Mouse (Mus musculus): ENCODE data around the gene Adss. TPM values are rescaled to one million over a fixed set of nuclear protein-coding genes. Genes with fewer than 3 reads are reported as not detected.

The Adss gene
- polyA plus RNA-seq, 1 experiment from 2014 or later = 83.8 TPM

GRCm38 (mm10) chr1:177794866-177795265 lies 1.4 kb downstream of the Adss start:
- no peak for DNase-seq (ENCODE audit: low spot score)
- peak overlapping the region; percentile 73 for H3K4me2 ChIP-seq (ENCODE audit: low read depth, low read length)
- peak overlapping the region; percentile 80 for H3K4me3 ChIP-seq (ENCODE audit: low read depth, low read length)
- 11% methylated on average over 8 of the region's 8 CpGs for WGBS
- H3K36me3 ChIP-seq (replicated peaks; ENCODE audit: control insufficient read depth, insufficient read depth, low read depth, low read length) = no peaks in the 10 kb centered on the region
- H3K9ac ChIP-seq (replicated peaks; ENCODE audit: low read length) = peak overlapping the region; percentile 57
- no peak for ATAC-seq (replicated peaks; ENCODE audit: insufficient number of reproducible peaks, low FRiP score, low TSS enrichment, low read depth)
- no peaks in the 10 kb centered on the region for H3K4me1 ChIP-seq (ENCODE audit: control insufficient read depth, insufficient read depth, low read length)
- no peak overlapping the region for H3K27ac ChIP-seq (replicated peaks; ENCODE audit: low read depth, low read length)
- no peaks in the 10 kb centered on the region for H3K9me3 ChIP-seq (replicated peaks; ENCODE audit: control insufficient read depth, low read length)
- H3K27me3 ChIP-seq (ENCODE audit: control insufficient read depth, insufficient read depth, low read length) = no peaks in the 10 kb centered on the region

GRCm38 (mm10) chr1:177792835-177793234 lies 3.5 kb downstream of the Adss start:
- WGBS = 85% methylated on average over 3 of the region's 3 CpGs
- H3K9me3 ChIP-seq (replicated peaks; ENCODE audit: control insufficient read depth, low read length) = no peaks in the 10 kb centered on the region
- ATAC-seq (replicated peaks; ENCODE audit: insufficient number of reproducible peaks, low FRiP score, low TSS enrichment, low read depth) (no peak), DNase-seq (ENCODE audit: low spot score) (no peak)
- H3K4me2 ChIP-seq (ENCODE audit: low read depth, low read length) = no peak overlapping the region
- H3K27me3 ChIP-seq (ENCODE audit: control insufficient read depth, insufficient read depth, low read length) = no peaks in the 10 kb centered on the region
- no peak overlapping the region for H3K27ac ChIP-seq (replicated peaks; ENCODE audit: low read depth, low read length)
- no peaks in the 10 kb centered on the region for H3K36me3 ChIP-seq (replicated peaks; ENCODE audit: control insufficient read depth, insufficient read depth, low read depth, low read length)
- H3K9ac ChIP-seq (replicated peaks; ENCODE audit: low read length) = no peak overlapping the region
- no peaks in the 10 kb centered on the region for H3K4me1 ChIP-seq (ENCODE audit: control insufficient read depth, insufficient read depth, low read length)
- no peak overlapping the region for H3K4me3 ChIP-seq (ENCODE audit: low read depth, low read length)

GRCm38 (mm10) chr1:177777397-177777796 lies 18.9 kb downstream of the Adss start:
- no peak for DNase-seq (ENCODE audit: low spot score)
- Histone ChIP-seq H3K9ac (replicated peaks; ENCODE audit: low read length) (no peak overlapping the region), H3K27me3 (ENCODE audit: control insufficient read depth, insufficient read depth, low read length) (no peaks in the 10 kb centered on the region), H3K27ac (replicated peaks; ENCODE audit: low read depth, low read length) (no peak overlapping the region), H3K36me3 (replicated peaks; ENCODE audit: control insufficient read depth, insufficient read depth, low read depth, low read length) (no peaks in the 10 kb centered on the region; the same call in 1 of the 2 replicates), H3K4me1 (ENCODE audit: control insufficient read depth, insufficient read depth, low read length) (no peaks in the 10 kb centered on the region), H3K4me3 (ENCODE audit: low read depth, low read length) (no peak overlapping the region), H3K9me3 (replicated peaks; ENCODE audit: control insufficient read depth, low read length) (no peaks in the 10 kb centered on the region), H3K4me2 (ENCODE audit: low read depth, low read length) (no peak overlapping the region)
- 86% methylated on average over 2 of the region's 2 CpGs for whole genome bisulfite sequencing
- ATAC-seq (replicated peaks; ENCODE audit: insufficient number of reproducible peaks, low FRiP score, low TSS enrichment, low read depth) = no peak

GRCm38 (mm10) chr1:177768931-177769330 lies 27.4 kb downstream of the Adss start:
- Histone ChIP-seq H3K27me3 (ENCODE audit: control insufficient read depth, insufficient read depth, low read length) (no peaks in the 10 kb centered on the region), H3K36me3 (replicated peaks; ENCODE audit: control insufficient read depth, insufficient read depth, low read depth, low read length) (peaks cover 4% of the 10 kb centered on the region), H3K27ac (replicated peaks; ENCODE audit: low read depth, low read length) (no peak overlapping the region), H3K4me2 (ENCODE audit: low read depth, low read length) (no peak overlapping the region), H3K9ac (replicated peaks; ENCODE audit: low read length) (no peak overlapping the region), H3K9me3 (replicated peaks; ENCODE audit: control insufficient read depth, low read length) (no peaks in the 10 kb centered on the region), H3K4me3 (ENCODE audit: low read depth, low read length) (no peak overlapping the region), H3K4me1 (ENCODE audit: control insufficient read depth, insufficient read depth, low read length) (no peaks in the 10 kb centered on the region)
- no peak for DNase-seq (ENCODE audit: low spot score)
- ATAC-seq (replicated peaks; ENCODE audit: insufficient number of reproducible peaks, low FRiP score, low TSS enrichment, low read depth) = no peak

GRCm38 (mm10) chr1:177757249-177757648 lies 39.1 kb downstream of the Adss start:
- H3K9me3 ChIP-seq (replicated peaks; ENCODE audit: control insufficient read depth, low read length) = no peaks in the 10 kb centered on the region
- peak; percentile 78 for DNase-seq (ENCODE audit: low spot score)
- H3K27ac ChIP-seq (replicated peaks; ENCODE audit: low read depth, low read length) = no peak overlapping the region
- no peaks in the 10 kb centered on the region for H3K36me3 ChIP-seq (replicated peaks; ENCODE audit: control insufficient read depth, insufficient read depth, low read depth, low read length)
- H3K27me3 ChIP-seq (ENCODE audit: control insufficient read depth, insufficient read depth, low read length) = no peaks in the 10 kb centered on the region
- no peak overlapping the region for H3K9ac ChIP-seq (replicated peaks; ENCODE audit: low read length)
- WGBS = 39% methylated on average over 5 of the region's 5 CpGs
- ATAC-seq (replicated peaks; ENCODE audit: insufficient number of reproducible peaks, low FRiP score, low TSS enrichment, low read depth) = no peak
- H3K4me3 ChIP-seq (ENCODE audit: low read depth, low read length) = no peak overlapping the region
- H3K4me2 ChIP-seq (ENCODE audit: low read depth, low read length) = no peak overlapping the region
- H3K4me1 ChIP-seq (ENCODE audit: control insufficient read depth, insufficient read depth, low read length) = no peaks in the 10 kb centered on the region

GRCm38 (mm10) chr1:177753496-177753895 lies 42.8 kb downstream of the Adss start:
- no peak for ATAC-seq (replicated peaks; ENCODE audit: insufficient number of reproducible peaks, low FRiP score, low TSS enrichment, low read depth)
- Histone ChIP-seq H3K4me1 (ENCODE audit: control insufficient read depth, insufficient read depth, low read length) (no peaks in the 10 kb centered on the region), H3K4me2 (ENCODE audit: low read depth, low read length) (no peak overlapping the region), H3K4me3 (ENCODE audit: low read depth, low read length) (no peak overlapping the region), H3K27me3 (ENCODE audit: control insufficient read depth, insufficient read depth, low read length) (no peaks in the 10 kb centered on the region), H3K36me3 (replicated peaks; ENCODE audit: control insufficient read depth, insufficient read depth, low read depth, low read length) (no peaks in the 10 kb centered on the region), H3K27ac (replicated peaks; ENCODE audit: low read depth, low read length) (no peak overlapping the region), H3K9ac (replicated peaks; ENCODE audit: low read length) (no peak overlapping the region), H3K9me3 (replicated peaks; ENCODE audit: control insufficient read depth, low read length) (no peaks in the 10 kb centered on the region)
- DNase-seq (ENCODE audit: low spot score) = no peak
- WGBS = 36% methylated on average over 1 of the region's 1 CpGs

GRCm38 (mm10) chr1:177747869-177748540 lies 48.3 kb downstream of the Adss start:
- H3K9me3 ChIP-seq (replicated peaks; ENCODE audit: control insufficient read depth, low read length) = no peaks in the 10 kb centered on the region
- H3K4me3 ChIP-seq (ENCODE audit: low read depth, low read length) = no peak overlapping the region
- H3K27ac ChIP-seq (replicated peaks; ENCODE audit: low read depth, low read length) = no peak overlapping the region
- 92% methylated on average over 6 of the region's 6 CpGs for WGBS
- no peaks in the 10 kb centered on the region for H3K4me1 ChIP-seq (ENCODE audit: control insufficient read depth, insufficient read depth, low read length)
- H3K9ac ChIP-seq (replicated peaks; ENCODE audit: low read length) = no peak overlapping the region
- no peak for ATAC-seq (replicated peaks; ENCODE audit: insufficient number of reproducible peaks, low FRiP score, low TSS enrichment, low read depth)
- no peaks in the 10 kb centered on the region for H3K27me3 ChIP-seq (ENCODE audit: control insufficient read depth, insufficient read depth, low read length)
- H3K36me3 ChIP-seq (replicated peaks; ENCODE audit: control insufficient read depth, insufficient read depth, low read depth, low read length) = no peaks in the 10 kb centered on the region
- no peak overlapping the region for H3K4me2 ChIP-seq (ENCODE audit: low read depth, low read length)
- DNase-seq (ENCODE audit: low spot score) = no peak

- Histone ChIP-seq H3K27me3 (ENCODE audit: control insufficient read depth, insufficient read depth, low read length) (no peaks in the 10 kb centered on the region), H3K4me2 (ENCODE audit: low read depth, low read length) (no peak overlapping the region), H3K9ac (replicated peaks; ENCODE audit: low read length) (no peak overlapping the region), H3K4me3 (ENCODE audit: low read depth, low read length) (no peak overlapping the region), H3K4me1 (ENCODE audit: control insufficient read depth, insufficient read depth, low read length) (no peaks in the 10 kb centered on the region), H3K36me3 (replicated peaks; ENCODE audit: control insufficient read depth, insufficient read depth, low read depth, low read length) (no peaks in the 10 kb centered on the region), H3K27ac (replicated peaks; ENCODE audit: low read depth, low read length) (no peak overlapping the region), H3K9me3 (replicated peaks; ENCODE audit: control insufficient read depth, low read length) (no peaks in the 10 kb centered on the region)
- WGBS = 76% methylated on average over 7 of the region's 7 CpGs
- no peak for ATAC-seq (replicated peaks; ENCODE audit: insufficient number of reproducible peaks, low FRiP score, low TSS enrichment, low read depth)
- no peak for DNase-seq (ENCODE audit: low spot score)
These were observed 51.6 kb downstream of the Adss start for GRCm38 (mm10) chr1:177744521-177745325.
